Mouse (Mus musculus) CD4-positive naive resting alpha-beta T cell, adult 76 days (primary cell): ENCODE results near the gene Syt2. TPM values are rescaled to one million over a fixed set of nuclear protein-coding genes. Genes with fewer than 3 reads are reported as not detected.

Experiments
- total RNA-seq: library from RNA; stranded (reverse); gene quantifications from one replicate; pipeline ENCODE4 v1.2.4, GENCODE M21; 2023

Gene Syt2
- total RNA-seq: not detected

GRCm38 (mm10) chr1:134646261-134646962 lies at the start of gene Syt2:
Syt2 (plus strand) TSS chr1:134646677.

Other genes with a start within 250 kb of the Syt2 start
- gene Cyb5r1, start 241.1 kb upstream of the Syt2 start, total RNA-seq: 9.9 TPM
- gene Adipor1, start 231.3 kb upstream of the Syt2 start, total RNA-seq: 73.8 TPM
- gene Klhl12, start 191.1 kb upstream of the Syt2 start, total RNA-seq: 46.4 TPM
- 21.4 TPM for gene Rabif, start 152.0 kb upstream of the Syt2 start, total RNA-seq
- not detected for gene Mgat4e, start 97.0 kb upstream of the Syt2 start, total RNA-seq
- gene Kdm5b, start 86.5 kb upstream of the Syt2 start, total RNA-seq: 68.2 TPM